Comparison of ENCODE assay signal across 8 mouse cellular contexts in the genomic region with DNA sequence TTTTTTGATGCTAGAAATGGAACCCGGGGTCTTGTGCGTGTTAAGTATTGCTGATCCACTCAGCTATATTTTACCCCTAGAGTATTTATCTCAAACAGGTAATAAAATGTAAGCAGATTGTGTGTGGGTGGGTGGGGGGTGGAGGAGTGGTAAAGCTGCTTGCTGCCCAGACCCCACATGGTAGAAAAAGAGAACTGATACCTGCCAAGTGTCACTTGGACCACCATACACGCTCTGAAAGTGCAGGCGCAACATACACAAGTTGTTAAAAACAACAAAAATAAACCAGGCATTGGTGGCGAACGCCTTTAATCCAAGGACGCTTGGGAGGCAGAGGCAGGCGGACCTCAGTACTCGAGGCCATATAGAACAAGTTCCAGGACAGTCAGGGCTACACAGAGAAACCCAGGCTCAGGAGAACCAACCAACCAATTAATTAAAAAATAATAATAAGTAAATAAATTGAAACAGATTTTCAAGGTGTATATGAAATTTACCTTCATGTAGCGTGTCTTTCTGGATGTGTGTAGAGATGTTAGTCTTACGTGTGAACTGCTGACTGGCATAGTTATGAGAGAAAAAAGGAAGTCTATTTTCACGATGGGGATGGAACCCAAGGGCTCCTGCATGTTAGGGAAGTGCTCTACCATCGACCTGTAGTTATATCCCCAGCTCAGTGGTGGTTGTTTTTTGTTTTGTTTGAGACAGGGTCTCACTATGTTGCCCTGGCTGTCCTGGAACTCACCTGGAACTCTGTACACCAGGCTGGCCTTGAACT. TPM values are rescaled to one million over a fixed set of nuclear protein-coding genes. Genes with fewer than 3 reads are reported as not detected.
DNase-seq lines count a peak whose midpoint lies in the region; ATAC-seq and TF ChIP-seq lines count a peak whose summit lies in the region.

No protein-coding gene starts in this region.

- no peaks in the 10 kb centered on the region for H3K27me3 ChIP-seq in liver, adult 2 months (ENCODE audit: control insufficient read depth, insufficient read depth, low read length)
- H3K27me3 ChIP-seq in embryonic facial prominence, embryonic 15.5 days: no peaks in the 10 kb centered on the region
- H3K27me3 ChIP-seq in limb, embryonic 12.5 days: no peaks in the 10 kb centered on the region
- no peaks in the 10 kb centered on the region for H3K27me3 ChIP-seq in neural tube, embryonic 14.5 days (ENCODE audit: control insufficient read depth, insufficient read depth, low read length)

- no peak for DNase-seq in liver, adult 2 months (ENCODE audit: extremely low read depth, low read depth, low spot score)
- DNase-seq in liver: no peak
- DNase-seq in frontal cortex, adult 2 months (ENCODE audit: extremely low spot score in 1 of 2, low spot score in 1 of 2): no peak
- no peak for DNase-seq in right cerebral cortex, postnatal 10 days (ENCODE audit: low spot score in 2 of 2)
- DNase-seq in kidney, adult 9 months: no peak

- peak overlapping the region; percentile 67 for H3K4me2 ChIP-seq in embryonic facial prominence, embryonic 15.5 days (replicated peaks)
- H3K4me2 ChIP-seq in limb, embryonic 12.5 days: peak overlapping the region; percentile 60
- H3K4me2 ChIP-seq in neural tube, embryonic 14.5 days (ENCODE audit: low read depth, low read length): peak overlapping the region; percentile 78

- H3K9me3 ChIP-seq in embryonic facial prominence, embryonic 15.5 days (replicated peaks): no peaks in the 10 kb centered on the region
- H3K9me3 ChIP-seq in limb, embryonic 12.5 days: 0 out of 2 replicates have a peak, but pooled peaks cover 3% of the 10 kb centered on the region
- no peaks in the 10 kb centered on the region for H3K9me3 ChIP-seq in neural tube, embryonic 14.5 days (ENCODE audit: control insufficient read depth, low read length)

- 86% methylated on average over 13 of the region's 13 CpGs for WGBS in liver, adult 2 months
- 79% methylated on average over 13 of the region's 13 CpGs for WGBS in embryonic facial prominence, embryonic 15.5 days
- 77% methylated on average over 13 of the region's 13 CpGs for WGBS in limb, embryonic 12.5 days
- 82% methylated on average over 13 of the region's 13 CpGs for WGBS in neural tube, embryonic 14.5 days

- peak overlapping the region; percentile 78 for H3K4me3 ChIP-seq in liver, adult 2 months (ENCODE audit: insufficient read depth, low read depth, low read length)
- peak overlapping the region; percentile 70 for H3K4me3 ChIP-seq in embryonic facial prominence, embryonic 15.5 days (replicated peaks)
- peak overlapping the region; percentile 60 for H3K4me3 ChIP-seq in limb, embryonic 12.5 days (replicated peaks)
- H3K4me3 ChIP-seq in neural tube, embryonic 14.5 days (ENCODE audit: low read depth, low read length): peak overlapping the region; percentile 69

- H3K36me3 ChIP-seq in liver, adult 2 months (ENCODE audit: control insufficient read depth, insufficient read depth, low read length): no peaks in the 10 kb centered on the region
- no peaks in the 10 kb centered on the region; the same call in 1 of the 2 replicates for H3K36me3 ChIP-seq in embryonic facial prominence, embryonic 15.5 days
- H3K36me3 ChIP-seq in limb, embryonic 12.5 days: 0 out of 2 replicates have a peak, but pooled peaks cover 10% of the 10 kb centered on the region
- no peaks in the 10 kb centered on the region for H3K36me3 ChIP-seq in neural tube, embryonic 14.5 days (ENCODE audit: control insufficient read depth, insufficient read depth, low read length)

- no peak for ATAC-seq in embryonic facial prominence, embryonic 15.5 days (ENCODE audit: insufficient number of reproducible peaks, low FRiP score, low TSS enrichment, low read depth)
- ATAC-seq in limb, embryonic 12.5 days (ENCODE audit: insufficient number of reproducible peaks, insufficient read depth, low FRiP score, low TSS enrichment, low read depth): no peak
- no peak for ATAC-seq in neural tube, embryonic 14.5 days (ENCODE audit: low read depth)

- no peak for TF ChIP-seq CTCF in liver, adult 2 months (IDR thresholded peaks at IDR 0.05; ENCODE audit: low read depth, low read length)

- no peaks in the 10 kb centered on the region for H3K79me2 ChIP-seq in liver, adult 2 months (ENCODE audit: control insufficient read depth, insufficient read depth, low read length)

- 0 out of 2 replicates have a peak overlapping the region, but pooled peaks have one; percentile 35 for H3K27ac ChIP-seq in liver, adult 2 months (replicated peaks; ENCODE audit: insufficient read depth, low read depth, low read length)
- peak overlapping the region; percentile 88; the same call in 1 of the 2 replicates for H3K27ac ChIP-seq in embryonic facial prominence, embryonic 15.5 days (replicated peaks)
- H3K27ac ChIP-seq in limb, embryonic 12.5 days: no peak overlapping the region
- peak overlapping the region; percentile 95; the same call in 1 of the 2 replicates for H3K27ac ChIP-seq in neural tube, embryonic 14.5 days (ENCODE audit: low read depth, low read length)

- H3K9ac ChIP-seq in liver, adult 2 months (ENCODE audit: low read depth, low read length): no peak overlapping the region
- H3K9ac ChIP-seq in embryonic facial prominence, embryonic 15.5 days: no peak overlapping the region
- no peak overlapping the region for H3K9ac ChIP-seq in limb, embryonic 12.5 days (replicated peaks)
- H3K9ac ChIP-seq in neural tube, embryonic 14.5 days (replicated peaks; ENCODE audit: low read depth, low read length): peak overlapping the region; percentile 91

- TF ChIP-seq POLR2A in liver, adult 2 months (IDR thresholded peaks at IDR 0.05; ENCODE audit: extremely low read depth, insufficient read depth, low read length): no peak

- H3K4me1 ChIP-seq in liver, adult 2 months (ENCODE audit: control insufficient read depth, insufficient read depth, low read length): peaks cover 14% of the 10 kb centered on the region
- peaks cover 29% of the 10 kb centered on the region for H3K4me1 ChIP-seq in embryonic facial prominence, embryonic 15.5 days
- H3K4me1 ChIP-seq in limb, embryonic 12.5 days (replicated peaks): peaks cover 17% of the 10 kb centered on the region
- 0 out of 2 replicates have a peak, but pooled peaks cover 14% of the 10 kb centered on the region for H3K4me1 ChIP-seq in neural tube, embryonic 14.5 days (ENCODE audit: control insufficient read depth, insufficient read depth, low read length)

RNA-seq across cellular contexts. Expression of a gene that starts 38.9 kb away (rescaled TPM):
- 1.2 and 1.3 TPM in 2 replicates for total RNA-seq in liver, adult 2 months (2014; rRNA removed)
- polyA plus RNA-seq in liver, adult 2 months (2012; rRNA removed): 0.80 and 2.0 TPM in 2 replicates
- 18.6 and 19.1 TPM in 2 replicates for polyA plus RNA-seq in embryonic facial prominence, embryonic 15.5 days (2015; fragmentation: Nextera tagmentation; extraction: Ambion mirVana)
- polyA plus RNA-seq in limb, embryonic 12.5 days (2016; fragmentation: Nextera tagmentation; extraction: Ambion mirVana): 27.5 and 29.5 TPM in 2 replicates
- 65.0 and 73.8 TPM in 2 replicates for polyA plus RNA-seq in neural tube, embryonic 14.5 days (2014; fragmentation: Nextera tagmentation; extraction: Ambion mirVana)
- polyA plus RNA-seq in frontal cortex, adult 2 months (2012; rRNA removed): 63.2 and 67.7 TPM in 2 replicates
